Mouse (Mus musculus) granulocyte monocyte progenitor cell, adult 5-6 weeks (primary cell): ENCODE data around the gene Arl14ep. TPM values are rescaled to one million over a fixed set of nuclear protein-coding genes. Genes with fewer than 3 reads are reported as not detected.

Experiments used
- ATAC-seq: replicated peaks from 2 replicates; pipeline ENCODE4 v1.8.0; 2016; ENCODE audit warnings: mild to moderate bottlenecking, moderate TSS enrichment, inconsistent platforms; ENCODE audit not compliant: poor library complexity, severe bottlenecking
- total RNA-seq, 2 experiments: library from RNA; stranded (forward) in 1 of 2; stranded (reverse) in 1 of 2; fragments of 200-712, 200-1000 nt in 1 of 2; fragments of >200 nt in 1 of 2; fragmentation: Nextera tagmentation in 1 of 2; gene quantifications; 2 replicates each; pipeline ENCODE4 v1.2.3; 2014 to 2017

The Arl14ep gene
- total RNA-seq, 2 experiments from 2014 or later: 31.0 to 35.8 TPM

DNA sequence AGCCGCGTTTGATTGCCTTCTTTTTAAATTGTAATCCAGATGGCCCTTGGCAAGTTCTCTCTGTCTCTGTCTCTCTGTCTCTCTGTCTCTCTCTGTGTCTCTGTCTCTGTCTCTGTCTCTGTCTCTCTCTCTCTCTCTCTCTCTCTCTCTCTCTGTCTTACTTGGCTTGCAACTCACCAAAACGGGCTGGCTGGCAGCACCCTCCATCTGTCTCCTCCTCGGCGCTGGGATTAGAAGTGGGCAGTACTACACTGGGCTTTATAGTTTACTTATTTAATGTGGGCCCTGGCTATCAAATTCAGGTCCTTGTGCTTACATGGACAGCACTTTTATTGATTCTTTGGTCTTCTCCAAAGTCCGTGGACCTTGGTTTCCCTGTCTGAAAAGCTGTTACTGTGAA, 18.1 kb downstream of the Arl14ep start:
- ATAC-seq: no peak

DNA sequence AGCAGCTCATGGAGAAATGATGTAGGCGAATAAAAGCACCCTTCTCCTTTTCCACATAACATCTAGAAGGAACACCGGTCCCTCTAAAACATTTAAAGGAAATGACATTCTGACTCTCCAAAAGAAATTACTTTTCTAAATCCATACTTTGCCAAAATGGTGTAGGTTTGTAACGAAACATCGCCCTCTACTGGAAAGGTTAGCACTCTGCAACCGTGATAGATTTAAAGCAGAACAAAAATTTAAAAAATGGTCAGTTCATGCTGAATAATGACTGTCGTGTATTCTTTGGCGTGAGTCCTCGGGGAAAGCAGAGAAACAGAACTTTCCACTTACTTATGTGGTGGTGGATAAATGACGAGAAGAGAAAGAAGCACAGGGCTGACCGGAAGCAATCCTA, 18.6 kb downstream of the Arl14ep start:
- ATAC-seq: peak; percentile 81

DNA sequence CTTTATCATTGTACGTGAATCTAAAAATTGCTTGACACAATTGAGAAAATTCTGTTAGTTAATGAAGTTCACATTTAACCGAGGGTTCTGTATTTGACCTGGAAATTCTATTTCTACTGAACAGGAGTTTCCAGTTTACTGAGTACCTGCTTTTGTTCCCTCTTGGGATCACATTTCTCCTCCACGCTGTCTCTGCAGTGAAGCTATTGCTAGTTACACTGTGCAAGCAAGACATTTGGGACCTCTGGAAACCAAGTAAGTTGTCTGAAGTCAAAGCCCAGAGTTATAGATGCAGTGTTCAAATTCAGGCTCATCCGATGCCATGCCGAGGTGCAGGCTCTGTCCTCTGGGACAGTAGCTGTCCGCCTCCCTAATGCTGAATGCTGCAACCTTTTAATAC, 19.2 kb downstream of the Arl14ep start:
- ATAC-seq: no peak

DNA sequence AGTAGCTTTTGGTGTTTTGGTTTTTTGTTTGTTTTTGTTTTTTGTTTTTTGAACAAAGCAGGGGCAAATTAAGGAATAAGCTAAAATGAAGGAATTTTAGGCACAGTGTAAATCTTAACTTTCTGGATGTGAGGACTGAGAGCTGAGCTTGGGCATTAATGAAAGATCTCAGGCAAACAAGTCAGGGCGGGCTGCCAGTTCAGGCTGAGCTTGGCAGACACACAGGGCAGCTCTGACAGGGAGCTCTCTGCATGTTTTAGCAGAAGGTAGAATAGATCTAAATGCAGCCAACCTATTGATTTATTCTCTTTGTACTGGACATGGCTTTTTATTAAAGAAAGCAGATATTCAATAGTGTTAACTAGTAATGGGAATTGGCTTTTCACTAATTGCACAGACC, 31.8 kb downstream of the Arl14ep start:
- ATAC-seq: no peak

DNA sequence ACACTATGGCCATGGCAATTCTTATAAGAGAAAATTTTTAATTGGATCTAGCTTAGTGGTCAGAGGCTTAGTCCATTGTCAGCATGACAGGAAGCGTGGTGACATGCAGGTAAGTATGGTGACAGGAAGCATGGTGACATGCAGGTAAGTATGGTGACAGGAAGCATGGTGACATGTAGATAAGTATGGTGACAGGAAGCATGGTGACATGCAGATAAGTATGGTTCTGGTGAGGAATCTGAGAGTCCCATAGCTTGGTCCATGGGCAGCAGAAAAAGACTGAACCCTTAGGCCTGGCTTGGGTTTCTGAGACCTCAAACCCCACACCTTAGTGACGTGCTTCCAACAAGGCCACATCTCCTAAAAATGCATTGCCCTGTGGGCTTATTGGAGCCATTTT, 38.5 kb downstream of the Arl14ep start:
- ATAC-seq: no peak

DNA sequence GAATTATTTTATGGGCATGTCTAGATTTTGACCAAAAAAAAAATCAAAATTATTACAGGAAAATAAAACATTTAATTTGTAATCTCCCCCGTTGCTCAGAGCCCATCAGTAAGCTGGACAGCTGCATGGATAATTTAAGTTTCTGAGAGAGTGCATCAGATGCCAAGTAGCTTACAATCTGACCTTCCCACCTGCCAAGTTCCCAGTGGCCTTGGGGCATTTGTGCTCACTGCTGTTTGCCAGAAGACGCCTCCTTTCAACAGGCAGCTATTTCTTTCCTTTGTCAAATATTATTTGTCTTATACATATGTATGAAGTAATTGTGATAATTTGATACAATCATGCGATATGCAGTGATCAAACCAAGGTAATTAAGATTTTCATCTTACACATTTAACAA, 44.3 kb downstream of the Arl14ep start:
- no peak for ATAC-seq

Other genes with a start within 250 kb of the Arl14ep start
- not detected in 2 replicates for gene Fshb, start 85.2 kb upstream of the Arl14ep start, total RNA-seq (2014; fragmentation: Nextera tagmentation)
- gene Fshb, start 85.2 kb upstream of the Arl14ep start, total RNA-seq (2017): not detected in 2 replicates